Mouse (Mus musculus) stomach, postnatal 0 days (tissue): Measurements from ENCODE around the gene 9130023H24Rik. TPM values are rescaled to one million over a fixed set of nuclear protein-coding genes. Genes with fewer than 3 reads are reported as not detected.

ENCODE experiments used
- ATAC-seq: fragments of 200-750 bp; cut with Nextera tagmentation; 2 replicates; pipeline ENCODE4 v1.8.0; 2017; ENCODE audit not compliant: low FRiP score, low TSS enrichment
- DNase-seq: peaks from one replicate; pipeline ENCODE4 v3.0.0-alpha.2; 2016; ENCODE audit warnings: low spot score
- H3K27ac ChIP-seq: fragments of 300-500 bp; sonication (generic); replicated peaks from 2 replicates; pipeline ENCODE4 v1.5.1; 2014; ENCODE audit warnings: mild to moderate bottlenecking, control low read depth
- H3K27me3 ChIP-seq: fragments of 300-500 bp; sonication (generic); 2 replicates; pipeline ENCODE4 v1.6.1; 2014; ENCODE audit warnings: low read length; ENCODE audit not compliant: control insufficient read depth, insufficient read depth
- H3K36me3 ChIP-seq: fragments of 300-500 bp; sonication (generic); 2 replicates; pipeline ENCODE4 v1.6.1; 2014; ENCODE audit warnings: low read length, mixed read lengths; ENCODE audit not compliant: control insufficient read depth, insufficient read depth
- H3K4me1 ChIP-seq: fragments of 300-500 bp; sonication (generic); replicated peaks from 2 replicates; pipeline ENCODE4 v1.6.1; 2014; ENCODE audit warnings: antibody characterized with exemption; ENCODE audit not compliant: control insufficient read depth, insufficient read depth
- H3K4me2 ChIP-seq: fragments of 300-500 bp; sonication (generic); replicated peaks from 2 replicates; pipeline ENCODE4 v1.6.1; 2014; ENCODE audit warnings: low read depth, mild to moderate bottlenecking, control low read depth, moderate library complexity
- H3K4me3 ChIP-seq: fragments of 300-500 bp; sonication (generic); 2 replicates; pipeline ENCODE4 v1.5.1; 2014; ENCODE audit warnings: low read depth, low read length, control low read depth
- H3K9ac ChIP-seq: fragments of 300-500 bp; sonication (generic); 2 replicates; pipeline ENCODE4 v1.6.1; 2014; ENCODE audit warnings: mild to moderate bottlenecking, low read length, control low read depth, mixed read lengths
- H3K9me3 ChIP-seq: fragments of 300-500 bp; sonication (generic); 2 replicates; pipeline ENCODE4 v1.6.1; 2016; ENCODE audit warnings: low read length; ENCODE audit not compliant: control insufficient read depth
- CTCF ChIP-seq: IDR thresholded peaks from 2 replicates; pipeline ENCODE4 v1.5.1; 2016; ENCODE audit warnings: antibody characterized with exemption, low read depth, mild to moderate bottlenecking, moderate library complexity
- EP300 ChIP-seq: optimal IDR thresholded peaks from 2 replicates; pipeline ENCODE3; 2016; ENCODE audit warnings: antibody characterized with exemption
- WGBS: fragments of 180-500 bp; shearing (Covaris S2); extraction: QIAGEN DNeasy Blood & Tissue Kit; methylation state at CpG from one replicate; pipeline ENCODE4 v1.1.7; 2014; 5-methylcytosine and 5-hydroxymethylcytosine counted together
- polyA plus RNA-seq: library from polyadenylated mRNA; unstranded; fragments of >200 nt; fragmentation: Nextera tagmentation; extraction: Ambion mirVana; gene quantifications from 2 replicates; pipeline ENCODE4 v1.2.1, GENCODE M21; 2015

9130023H24Rik gene
- polyA plus RNA-seq, 1 experiment from 2014 or later = 4.6 TPM

- WGBS = 22% methylated on average over 37 of the region's 37 CpGs
- Histone ChIP-seq H3K36me3 (peaks cover 18% of the 10 kb centered on the region), H3K4me1 (no peaks in the 10 kb centered on the region; the same call in 1 of the 2 replicates), H3K4me3 (peak within 1 kb of the TSS; percentile 71), H3K9me3 (no peaks in the 10 kb centered on the region), H3K27ac (peak within 1 kb of the TSS; percentile 98), H3K27me3 (no peaks in the 10 kb centered on the region), H3K4me2 (peak within 1 kb of the TSS; percentile 81), H3K9ac (peak within 1 kb of the TSS; percentile 89)
- TF ChIP-seq EP300 (no peak), CTCF (peak; percentile 86)
- DNase-seq (peak; percentile 84), ATAC-seq (peak; percentile 40)
Observed at GRCm38 (mm10) chr7:128236856-128237592, 807 bp downstream of the 9130023H24Rik start, which contains the start of gene Armc5. Gene Armc5 (plus strand): TSS chr7:128237342.

- H3K4me1 ChIP-seq = no peaks in the 10 kb centered on the region; the same call in 1 of the 2 replicates
- no peak overlapping the region; the same call in 1 of the 2 replicates for H3K27ac ChIP-seq
- TF ChIP-seq CTCF = no peak
- TF ChIP-seq EP300 = no peak
- no peaks in the 10 kb centered on the region for H3K9me3 ChIP-seq
- peaks cover 16% of the 10 kb centered on the region for H3K36me3 ChIP-seq
- H3K27me3 ChIP-seq = no peaks in the 10 kb centered on the region
- no peak overlapping the region; the same call in 1 of the 2 replicates for H3K4me2 ChIP-seq
- WGBS = 96% methylated on average over 13 of the region's 13 CpGs
- ATAC-seq (no peak), DNase-seq (no peak)
- peak overlapping the region; percentile 89; the same call in 1 of the 2 replicates for H3K9ac ChIP-seq
- H3K4me3 ChIP-seq = no peak overlapping the region
Observed at GRCm38 (mm10) chr7:128236426-128236825, 1.4 kb downstream of the 9130023H24Rik start.

GRCm38 (mm10) chr7:128235481-128235880 lies 2.4 kb downstream of the 9130023H24Rik start:
- peaks cover 10% of the 10 kb centered on the region for H3K36me3 ChIP-seq
- no peaks in the 10 kb centered on the region; the same call in 1 of the 2 replicates for H3K4me1 ChIP-seq
- no peak overlapping the region for H3K4me2 ChIP-seq
- no peak overlapping the region for H3K27ac ChIP-seq
- ATAC-seq (no peak), DNase-seq (no peak)
- WGBS = 64% methylated on average over 1 of the region's 1 CpGs
- no peaks in the 10 kb centered on the region for H3K9me3 ChIP-seq
- H3K27me3 ChIP-seq = no peaks in the 10 kb centered on the region
- TF ChIP-seq CTCF (no peak), EP300 (no peak)
- no peak overlapping the region for H3K4me3 ChIP-seq
- H3K9ac ChIP-seq = no peak overlapping the region

- Histone ChIP-seq H3K4me3 (no peak overlapping the region), H3K27me3 (no peaks in the 10 kb centered on the region), H3K9ac (no peak overlapping the region), H3K4me1 (no peaks in the 10 kb centered on the region; the same call in 1 of the 2 replicates), H3K4me2 (no peak overlapping the region), H3K27ac (no peak overlapping the region), H3K9me3 (no peaks in the 10 kb centered on the region), H3K36me3 (peaks cover 3% of the 10 kb centered on the region; the same call in 1 of the 2 replicates)
- ATAC-seq (no peak), DNase-seq (no peak)
- TF ChIP-seq EP300 (no peak), CTCF (no peak)
- 79% methylated on average over 2 of the region's 2 CpGs for WGBS
Observed at GRCm38 (mm10) chr7:128234796-128235195, 3.0 kb downstream of the 9130023H24Rik start.

- Histone ChIP-seq H3K4me1 (no peaks in the 10 kb centered on the region), H3K27ac (no peak overlapping the region), H3K4me3 (no peak overlapping the region), H3K36me3 (0 out of 2 replicates have a peak, but pooled peaks cover 2% of the 10 kb centered on the region), H3K9ac (no peak overlapping the region), H3K9me3 (no peaks in the 10 kb centered on the region), H3K27me3 (no peaks in the 10 kb centered on the region), H3K4me2 (no peak overlapping the region)
- no peak for TF ChIP-seq EP300
- TF ChIP-seq CTCF = no peak
- no peak for ATAC-seq
- no peak for DNase-seq
- 43% methylated on average over 8 of the region's 8 CpGs for WGBS
Observed at GRCm38 (mm10) chr7:128231741-128232140, 6.1 kb downstream of the 9130023H24Rik start.

GRCm38 (mm10) chr7:128220936-128221335 lies 16.9 kb downstream of the 9130023H24Rik start:
- WGBS = 71% methylated on average over 3 of the region's 3 CpGs
- Histone ChIP-seq H3K36me3 (no peaks in the 10 kb centered on the region), H3K27ac (no peak overlapping the region), H3K9ac (no peak overlapping the region), H3K4me2 (no peak overlapping the region), H3K4me1 (no peaks in the 10 kb centered on the region), H3K9me3 (no peaks in the 10 kb centered on the region), H3K4me3 (no peak overlapping the region), H3K27me3 (no peaks in the 10 kb centered on the region)
- DNase-seq (no peak), ATAC-seq (no peak)
- no peak for TF ChIP-seq CTCF
- no peak for TF ChIP-seq EP300
